Mouse (Mus musculus): ENCODE results near the gene Uap1l1.
A peak's percentile ranks its signal among the peaks of the same experiment; 100 is the strongest.
"Not testable (repeated sequence)": the region's sequence is repeated elsewhere in the genome, so short reads cannot be mapped to it uniquely, and the experiment has no call there.

The Uap1l1 gene

DNA sequence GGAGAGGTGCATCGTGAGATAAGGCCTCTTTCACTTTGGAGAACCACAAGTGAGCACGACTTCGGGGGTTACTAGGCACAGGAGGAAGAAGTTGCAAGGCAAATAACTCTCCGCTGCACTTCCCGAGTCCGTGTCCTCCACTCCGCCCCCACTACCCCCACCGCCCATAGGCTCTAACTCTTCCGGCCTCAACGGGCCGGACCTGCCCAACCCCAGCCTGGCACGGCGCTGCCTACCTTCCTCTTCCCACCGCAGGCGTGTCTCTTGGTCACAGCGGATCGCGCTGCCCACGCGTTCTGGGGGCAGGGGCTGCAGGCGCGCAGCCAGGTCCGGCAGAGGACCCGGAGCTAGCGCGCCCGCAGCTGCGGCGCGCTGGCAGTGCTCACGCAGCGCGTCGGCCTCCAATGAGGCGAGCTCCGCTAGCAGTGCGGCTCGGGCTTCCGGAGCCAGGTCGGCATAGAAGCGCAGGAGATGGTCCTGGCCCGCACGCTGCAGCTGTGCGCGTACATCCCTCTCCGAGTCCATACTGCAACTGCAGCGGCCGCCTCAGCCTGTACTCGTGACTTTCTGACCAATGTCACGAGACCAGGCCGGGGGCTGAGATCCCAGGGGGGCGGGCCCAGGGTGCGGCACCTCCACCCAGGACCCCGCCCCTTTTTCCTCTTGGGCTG is at the start of gene Uap1l1:
Gene Uap1l1 (minus strand): TSS at position 592 of the 671 bp plus-strand sequence.
- peak; percentile 87 to 91 for DNase-seq (ENCODE audit: inconsistent age in 2 of 2, low spot score in 1 of 2)

DNA sequence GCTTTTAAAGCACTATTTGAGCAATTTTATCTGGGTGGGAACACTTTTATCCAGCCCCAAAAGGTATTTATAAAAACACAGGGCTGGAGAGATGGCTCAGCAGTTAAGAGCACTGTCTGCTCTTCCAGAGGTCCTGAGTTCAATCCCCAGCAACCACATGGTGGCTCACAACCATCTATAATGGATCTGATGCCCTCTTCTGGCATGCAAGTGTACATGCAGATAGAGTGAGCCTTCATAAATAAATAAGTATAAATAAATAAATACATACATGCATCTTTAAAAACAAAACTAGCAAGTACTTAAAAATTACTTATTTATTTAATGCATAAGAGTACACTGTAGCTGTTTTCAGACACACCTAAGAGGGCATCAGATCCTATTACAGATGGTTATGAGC is 48.0 kb upstream of the Uap1l1 start:
- not testable (repeated sequence) for DNase-seq (ENCODE audit: inconsistent age in 2 of 2, low spot score in 1 of 2)

DNA sequence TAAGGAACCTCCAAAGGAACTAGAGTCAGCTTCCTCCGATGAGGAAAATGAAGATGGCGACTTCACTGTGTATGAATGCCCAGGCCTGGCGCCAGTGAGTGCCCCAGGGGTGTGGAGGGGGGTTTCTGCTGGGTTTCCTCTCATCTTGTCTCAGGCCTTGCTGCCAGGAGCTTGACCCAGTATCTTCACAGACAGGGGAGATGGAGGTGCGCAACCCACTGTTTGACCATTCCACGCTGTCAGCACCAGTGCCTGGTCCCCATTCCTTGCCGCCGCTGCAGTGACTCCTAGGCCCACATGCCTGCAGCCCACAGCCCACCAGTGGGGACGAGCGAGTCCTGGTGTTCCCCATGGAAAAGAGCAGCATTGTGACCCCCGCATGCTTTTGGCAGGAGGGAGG is 43.4 kb upstream of the Uap1l1 start:
- no peak for DNase-seq (ENCODE audit: inconsistent age in 2 of 2, low spot score in 1 of 2)

- DNase-seq (ENCODE audit: inconsistent age in 2 of 2, low spot score in 1 of 2): no peak
These were observed 38.5 kb upstream of the Uap1l1 start for GRCm38 (mm10) chr2:25403994-25404393.

DNA sequence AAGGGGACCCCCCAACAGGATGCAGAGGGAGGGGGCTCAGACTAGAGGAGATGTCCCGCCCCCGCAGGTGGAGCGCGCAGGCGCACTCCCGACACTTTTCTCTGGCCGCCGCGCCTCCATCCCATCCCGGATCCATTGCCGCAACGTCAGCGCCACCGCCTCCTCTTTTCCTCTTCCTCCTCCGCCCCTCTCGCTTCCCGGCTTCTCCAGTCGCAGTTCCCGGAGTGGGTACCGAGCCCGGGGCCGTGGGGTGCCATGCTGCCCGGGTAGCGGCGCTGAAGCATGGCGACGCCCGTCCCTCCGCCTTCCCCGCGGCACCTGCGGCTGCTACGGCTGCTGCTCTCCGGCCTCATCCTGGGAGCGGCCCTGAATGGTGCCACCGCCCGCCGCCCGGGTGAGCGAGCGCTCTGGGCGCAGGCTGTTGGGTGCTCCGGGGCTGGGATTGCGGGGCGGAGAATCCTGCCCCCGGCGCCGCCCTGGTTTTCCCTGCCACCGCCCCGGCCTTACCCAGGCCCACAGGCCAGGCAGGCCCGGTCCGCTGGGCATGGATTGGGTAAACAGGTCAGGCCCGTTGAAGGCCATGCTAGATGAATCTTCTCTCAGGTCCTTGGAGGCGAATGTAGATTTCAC is 37.6 kb upstream of the Uap1l1 start:
- DNase-seq (ENCODE audit: inconsistent age in 2 of 2, low spot score in 1 of 2): peak; percentile 85 to 93

GRCm38 (mm10) chr2:25402377-25402971 is 37.0 kb upstream of the Uap1l1 start:
- DNase-seq (ENCODE audit: inconsistent age in 2 of 2, low spot score in 1 of 2): peak; percentile 60 to 85

GRCm38 (mm10) chr2:25400764-25401163 is 35.3 kb upstream of the Uap1l1 start:
- DNase-seq (ENCODE audit: inconsistent age in 2 of 2, low spot score in 1 of 2): peak; percentile 75 to 85

DNA sequence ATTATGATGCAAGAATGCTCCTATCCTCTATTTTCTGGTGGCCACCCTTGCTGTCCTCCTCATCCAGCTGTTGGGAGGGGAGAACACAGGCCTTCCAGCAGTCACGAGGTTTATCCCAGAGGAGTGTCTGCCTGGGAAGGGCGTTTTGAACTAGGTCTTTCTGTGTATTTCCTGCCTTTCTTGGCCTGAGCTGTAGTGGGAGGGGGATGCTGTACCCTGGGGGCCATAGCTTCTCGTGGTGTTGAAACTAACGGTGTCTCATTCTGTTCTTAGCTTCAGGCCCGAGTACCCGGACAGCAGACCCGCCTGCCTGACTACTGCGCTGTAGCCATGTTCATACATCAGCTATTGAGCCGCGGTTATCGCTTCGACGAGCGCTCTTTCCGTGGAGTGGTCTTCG is 34.8 kb upstream of the Uap1l1 start:
- no peak for DNase-seq (ENCODE audit: inconsistent age in 2 of 2, low spot score in 1 of 2)

GRCm38 (mm10) chr2:25399051-25399450 is 33.6 kb upstream of the Uap1l1 start, which contains the start of gene Npdc1:
Gene Npdc1 (plus strand): TSS chr2:25399351.
- DNase-seq (ENCODE audit: inconsistent age in 2 of 2, low spot score in 1 of 2): no peak

DNA sequence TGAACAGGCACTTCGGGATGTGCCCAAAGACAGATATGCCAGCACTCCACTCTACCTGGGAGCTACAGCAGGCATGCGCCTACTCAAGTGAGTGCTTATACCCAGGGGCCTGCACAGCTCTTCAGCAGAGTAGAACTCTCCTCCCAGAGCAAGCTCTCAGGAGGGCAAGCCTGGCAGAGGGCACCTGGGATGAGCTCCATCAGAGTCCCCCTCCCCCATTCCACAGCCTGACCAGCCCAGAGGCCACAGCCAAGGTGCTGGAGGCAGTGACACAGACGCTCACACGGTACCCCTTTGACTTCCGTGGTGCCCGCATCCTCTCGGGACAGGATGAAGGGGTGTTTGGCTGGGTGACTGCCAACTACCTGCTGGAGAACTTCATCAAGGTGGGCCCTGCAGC is 32.6 kb upstream of the Uap1l1 start:
- no peak for DNase-seq (ENCODE audit: inconsistent age in 2 of 2, low spot score in 1 of 2)

- DNase-seq (ENCODE audit: inconsistent age in 2 of 2, low spot score in 1 of 2): no peak
These were observed 31.5 kb upstream of the Uap1l1 start for GRCm38 (mm10) chr2:25397010-25397409.

GRCm38 (mm10) chr2:25396597-25396983 is 31.1 kb upstream of the Uap1l1 start:
- DNase-seq (ENCODE audit: inconsistent age in 2 of 2, low spot score in 1 of 2): no peak

DNA sequence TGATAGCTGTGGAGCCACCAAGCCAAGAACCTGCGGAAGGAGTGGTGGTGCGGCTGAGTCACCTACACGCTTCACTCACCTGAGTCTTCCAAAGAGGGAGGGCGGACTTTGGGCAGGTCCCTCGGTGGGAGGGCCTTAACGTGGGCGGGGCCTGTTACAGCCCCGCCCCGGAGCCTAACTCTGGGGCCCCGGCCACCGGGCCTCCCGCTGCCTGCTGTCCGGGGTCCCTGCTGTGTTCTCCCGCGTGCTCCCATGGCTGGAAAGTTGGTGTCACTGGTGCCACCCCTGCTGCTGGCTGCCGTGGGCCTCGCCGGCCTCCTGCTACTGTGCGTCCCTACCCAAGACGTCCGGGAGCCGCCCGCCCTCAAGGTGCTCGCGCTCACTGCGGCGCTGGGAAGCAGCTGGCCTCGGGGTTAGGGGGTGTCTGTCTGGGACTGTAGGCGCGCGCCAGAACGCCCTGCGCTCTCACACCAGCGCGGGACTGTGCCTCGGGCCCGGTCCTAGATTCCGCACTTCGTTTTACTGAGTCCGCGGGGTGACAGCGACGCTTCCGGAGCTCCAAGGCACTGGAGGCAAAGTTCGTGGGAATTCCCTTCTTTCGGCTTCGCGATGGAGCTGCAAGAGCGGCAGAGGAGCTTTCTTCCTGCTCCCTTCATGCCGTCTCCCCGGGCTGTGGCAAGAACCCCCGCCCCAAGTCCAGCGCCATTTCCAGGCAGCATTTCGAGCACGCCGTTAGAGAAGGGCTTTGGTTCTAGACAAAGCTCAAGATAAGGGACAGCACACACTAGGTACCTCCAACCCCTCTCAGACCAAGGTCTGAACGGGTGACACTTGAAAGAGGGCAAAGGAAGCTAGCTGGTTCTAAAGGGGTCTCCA is 30.5 kb upstream of the Uap1l1 start, which contains the start of gene Entpd2:
Gene Entpd2 (plus strand): TSS at position 154 of the 876 bp plus-strand sequence.
- DNase-seq (ENCODE audit: inconsistent age in 2 of 2, low spot score in 1 of 2): peak; percentile 33 to 75

DNA sequence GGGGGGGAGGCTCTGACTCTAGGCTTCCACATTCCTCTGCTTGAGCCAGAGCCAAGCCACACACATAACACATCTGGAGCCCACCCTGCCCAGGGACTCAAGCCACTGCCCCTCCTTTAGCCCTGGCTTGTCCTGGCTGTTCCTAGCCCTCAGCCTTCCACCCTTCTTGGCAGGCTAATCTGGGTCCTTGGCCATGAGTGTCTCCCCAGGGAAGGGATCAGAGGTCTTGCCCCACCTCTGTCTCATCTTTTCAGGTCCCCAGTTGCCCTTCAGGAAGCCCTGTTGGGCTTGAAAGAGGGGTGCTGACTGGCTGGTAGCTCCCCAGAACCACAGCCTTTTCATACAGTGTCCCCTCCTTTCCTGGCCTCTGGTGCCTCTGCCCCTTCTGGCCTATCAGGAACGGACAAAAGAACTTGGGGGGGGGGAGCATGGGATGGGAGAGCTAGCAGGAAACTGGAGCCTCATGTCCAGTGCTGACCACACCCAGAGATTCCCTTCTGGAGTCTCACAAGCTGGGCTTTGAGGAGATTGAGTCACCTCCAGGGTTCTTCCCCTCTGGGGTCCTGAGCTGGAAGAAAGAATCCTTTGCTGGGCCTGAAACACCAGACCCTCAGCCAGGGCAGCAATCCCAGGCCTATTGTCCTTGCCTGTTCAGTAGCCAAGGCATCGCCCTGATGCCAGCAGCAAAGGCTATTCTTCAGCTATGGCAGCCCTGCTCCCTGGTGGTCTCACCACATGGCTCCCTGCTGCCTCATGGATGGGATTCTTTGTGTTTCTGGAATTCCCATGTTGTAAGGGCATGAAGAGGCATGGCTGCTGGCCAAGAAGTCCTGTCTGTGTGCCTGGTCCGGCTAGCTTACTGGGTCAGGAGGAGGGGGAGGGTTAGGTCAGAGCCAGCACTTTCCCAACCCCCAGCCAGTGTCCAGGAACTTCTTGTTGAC is 29.1 kb upstream of the Uap1l1 start:
- DNase-seq (ENCODE audit: inconsistent age in 2 of 2, low spot score in 1 of 2): no peak

GRCm38 (mm10) chr2:25391266-25391665 is 25.8 kb upstream of the Uap1l1 start:
- no peak for DNase-seq (ENCODE audit: inconsistent age in 2 of 2, low spot score in 1 of 2)

- DNase-seq (ENCODE audit: inconsistent age in 2 of 2, low spot score in 1 of 2): no peak
These were observed 19.0 kb upstream of the Uap1l1 start for GRCm38 (mm10) chr2:25384492-25384891.

DNA sequence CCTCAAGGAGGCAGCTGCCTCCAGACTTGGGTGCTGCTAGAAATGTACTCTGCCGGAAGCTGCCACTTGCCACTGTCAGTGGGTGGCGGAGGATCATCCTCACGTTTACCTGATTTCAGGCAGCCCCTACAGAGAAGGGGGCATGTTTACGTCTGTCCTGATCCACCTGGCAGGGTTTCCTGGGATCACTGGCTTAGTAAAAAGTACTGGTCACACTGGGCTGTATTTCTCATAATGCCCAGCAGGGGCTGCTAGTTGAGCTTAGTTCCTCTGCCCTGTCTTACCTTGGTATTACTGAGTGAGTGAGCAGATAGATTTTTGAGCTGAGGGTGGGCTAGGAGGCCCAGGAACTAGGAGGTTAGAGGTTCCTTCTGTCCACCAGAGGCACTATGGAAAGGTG is 11.1 kb upstream of the Uap1l1 start:
- peak; percentile 34 to 74 for DNase-seq (ENCODE audit: inconsistent age in 2 of 2, low spot score in 1 of 2)

GRCm38 (mm10) chr2:25373431-25373830 is 7.9 kb upstream of the Uap1l1 start:
- DNase-seq (ENCODE audit: inconsistent age in 2 of 2, low spot score in 1 of 2): no peak

GRCm38 (mm10) chr2:25372644-25373391 is 7.3 kb upstream of the Uap1l1 start:
- peak in 1 of 2 experiments; percentile 17 for DNase-seq (ENCODE audit: inconsistent age in 2 of 2, low spot score in 1 of 2)

Data from adrenal gland, adult (tissue).